Mouse (Mus musculus) olfactory bulb, adult 2 months (tissue): ENCODE measurements around the gene Aurkaip1.

Source experiments
- CTCF ChIP-seq: fragments of 200-500 bp; IDR thresholded peaks from 2 replicates; pipeline ENCODE4 v1.5.1; 2012; ENCODE audit warnings: low read depth, mild to moderate bottlenecking, low read length, moderate library complexity; ENCODE audit not compliant: insufficient read depth
- POLR2A ChIP-seq: fragments of 200-500 bp; IDR thresholded peaks from 2 replicates; pipeline ENCODE4 v1.6.1; 2012; ENCODE audit warnings: mild to moderate bottlenecking, low read depth, low read length, moderate library complexity; ENCODE audit not compliant: insufficient read depth

- TF ChIP-seq POLR2A: no peak
- no peak for TF ChIP-seq CTCF
These were observed 41.0 kb upstream of the Aurkaip1 start, which contains the start of gene Ankrd65 for GRCm38 (mm10) chr4:155790021-155790489.
